Mouse (Mus musculus): ENCODE data around the gene Plekhh1. TPM values are rescaled to one million over a fixed set of nuclear protein-coding genes. Genes with fewer than 3 reads are reported as not detected.
A peak's percentile ranks its signal among the peaks of the same experiment; 100 is the strongest.

Gene Plekhh1
- polyA plus RNA-seq, 1 experiment: 6.8 TPM

DNA sequence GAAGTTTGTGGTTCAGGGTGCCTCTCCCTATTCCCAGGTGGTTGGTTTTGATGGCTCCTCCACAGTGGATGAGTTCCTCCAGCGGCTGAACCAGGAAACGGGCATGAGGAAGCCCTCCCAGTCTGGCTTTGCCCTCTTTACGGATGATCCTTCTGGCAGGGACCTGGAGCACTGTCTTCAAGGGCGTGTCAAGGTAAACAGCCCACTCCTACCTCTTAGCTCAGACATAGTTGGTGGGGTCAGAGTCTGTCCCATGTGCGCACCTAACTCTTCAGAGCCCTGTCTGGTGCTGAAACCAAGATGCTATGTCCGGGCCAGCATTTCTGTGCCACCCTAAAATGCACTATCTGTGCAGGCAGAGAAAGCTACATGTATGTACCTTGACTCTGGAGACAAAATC is 44.4 kb downstream of the Plekhh1 start:
- TF ChIP-seq POLR2A (IDR thresholded peaks at IDR 0.05; ENCODE audit: borderline replicate concordance, extremely low read depth, insufficient read depth, insufficient read length, poor library complexity, severe bottlenecking) (no peak), CTCF (IDR thresholded peaks at IDR 0.05; ENCODE audit: borderline replicate concordance, extremely low read depth, insufficient read depth, insufficient read length) (no peak)
- no peak for DNase-seq (ENCODE audit: low read depth)

DNA sequence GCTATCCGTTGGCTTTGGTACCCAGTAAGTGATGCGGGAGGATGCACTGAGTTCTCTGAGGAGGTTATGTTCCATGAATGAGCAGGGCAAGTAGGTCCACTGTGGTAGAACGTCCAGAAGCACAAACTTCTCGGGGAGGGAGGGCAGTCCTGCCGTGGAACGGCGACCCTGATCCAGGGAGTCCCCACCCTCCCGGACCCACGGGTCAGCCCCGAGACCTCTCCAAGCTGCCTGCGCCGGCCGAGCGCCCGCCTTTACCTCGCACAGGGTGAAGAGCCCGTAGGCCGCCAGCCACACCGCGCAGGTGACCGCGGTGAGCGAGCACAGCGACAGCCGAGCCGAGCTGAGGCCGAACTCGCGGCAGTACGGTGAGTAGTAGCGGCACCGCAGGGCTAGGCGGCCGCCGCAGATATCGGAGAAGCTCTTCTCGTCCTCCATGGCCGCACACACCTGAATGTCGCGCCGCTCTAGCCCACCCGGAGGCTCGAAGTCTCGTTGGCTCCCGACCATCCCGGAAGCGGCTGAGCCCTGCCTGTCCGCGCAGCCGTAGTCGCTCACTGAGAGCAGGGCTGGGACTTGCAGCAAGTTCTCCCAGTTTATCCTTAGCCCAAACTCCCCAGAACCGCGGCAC is 60.3 kb downstream of the Plekhh1 start, which contains the start of gene Pigh:
Gene Pigh (minus strand): TSS at position 470 of the 631 bp plus-strand sequence.
- peak; percentile 98 for DNase-seq (ENCODE audit: low read depth)
- no peak for TF ChIP-seq CTCF (IDR thresholded peaks at IDR 0.05; ENCODE audit: borderline replicate concordance, extremely low read depth, insufficient read depth, insufficient read length)
- peak; percentile 65; the same call in 1 of the 2 replicates for TF ChIP-seq POLR2A (IDR thresholded peaks at IDR 0.05; ENCODE audit: borderline replicate concordance, extremely low read depth, insufficient read depth, insufficient read length, poor library complexity, severe bottlenecking)

DNA sequence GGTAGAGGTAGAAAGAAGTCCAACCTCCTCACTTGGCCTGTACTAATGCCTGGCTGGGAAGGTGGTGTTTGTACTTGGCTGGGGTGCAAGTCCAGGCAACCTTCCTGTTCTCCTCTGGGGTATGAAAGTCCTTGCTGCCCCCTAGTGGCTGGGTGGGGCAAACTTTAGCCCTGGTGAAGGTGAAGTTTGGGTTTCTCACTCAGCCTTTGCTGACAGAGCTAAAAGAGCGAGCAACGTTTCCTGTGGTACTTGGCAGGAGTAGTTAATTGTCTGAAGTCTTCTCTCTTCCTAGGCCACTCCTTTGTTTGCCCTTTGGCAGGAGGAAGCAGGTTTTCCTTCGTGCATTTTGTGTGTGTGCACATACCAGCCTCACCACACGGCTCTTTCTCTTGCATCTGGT is 63.6 kb downstream of the Plekhh1 start:
- TF ChIP-seq POLR2A (IDR thresholded peaks at IDR 0.05; ENCODE audit: borderline replicate concordance, extremely low read depth, insufficient read depth, insufficient read length, poor library complexity, severe bottlenecking): no peak
- TF ChIP-seq CTCF (IDR thresholded peaks at IDR 0.05; ENCODE audit: borderline replicate concordance, extremely low read depth, insufficient read depth, insufficient read length): peak; percentile 45; the same call in 1 of the 2 replicates
- no peak for DNase-seq (ENCODE audit: low read depth)

DNA sequence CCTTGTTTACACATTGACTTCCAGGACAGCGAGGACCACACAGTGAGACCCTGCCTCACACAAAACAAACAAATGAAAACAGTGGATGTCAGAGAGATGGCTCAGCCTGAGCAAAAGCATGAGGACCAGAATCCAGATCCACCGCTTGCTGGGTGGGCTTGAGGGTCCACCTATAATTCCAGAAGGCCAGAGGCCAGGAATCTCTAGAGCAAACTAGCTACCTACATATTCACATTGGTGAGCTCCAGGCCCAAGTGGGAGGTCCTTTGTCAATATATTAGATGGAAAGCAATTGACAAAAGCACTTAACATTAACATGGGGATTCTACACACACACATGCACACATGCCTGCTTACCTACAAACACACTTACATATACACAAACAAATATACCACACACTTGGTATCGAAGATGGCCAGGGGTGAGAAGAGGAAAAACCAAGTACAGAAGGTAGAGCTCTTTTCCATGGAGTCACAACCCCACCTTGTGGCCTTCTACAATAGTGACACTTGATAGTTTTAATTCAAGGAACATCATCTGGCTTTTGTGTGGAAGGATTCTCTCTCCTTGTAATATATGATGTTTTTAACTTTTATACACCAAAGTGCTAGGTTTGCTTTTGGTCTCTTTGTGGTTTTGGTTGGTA is 68.3 kb downstream of the Plekhh1 start:
- TF ChIP-seq POLR2A (IDR thresholded peaks at IDR 0.05; ENCODE audit: borderline replicate concordance, extremely low read depth, insufficient read depth, insufficient read length, poor library complexity, severe bottlenecking) (no peak), CTCF (IDR thresholded peaks at IDR 0.05; ENCODE audit: borderline replicate concordance, extremely low read depth, insufficient read depth, insufficient read length) (peak; percentile 54; the same call in 1 of the 2 replicates)
- peak; percentile 77 for DNase-seq (ENCODE audit: low read depth)

DNA sequence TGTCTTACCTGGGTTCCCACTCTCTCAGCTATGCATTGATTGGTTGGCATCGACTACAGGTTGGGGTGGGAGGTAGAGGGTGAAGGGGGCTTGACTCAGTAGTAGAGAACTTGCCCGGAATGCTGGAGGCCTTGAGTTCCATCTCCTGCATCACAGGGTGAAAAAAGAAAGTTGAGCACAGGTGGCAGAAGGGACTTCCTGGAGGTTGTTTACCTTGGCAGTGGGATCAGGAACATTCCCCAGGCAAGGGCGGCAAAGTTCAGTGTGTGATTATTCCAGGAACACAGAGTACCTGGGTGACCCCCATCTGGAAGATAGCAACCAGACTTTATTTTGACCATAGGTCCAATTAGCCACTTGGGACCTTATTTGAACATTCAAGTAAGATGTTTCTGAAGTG is 74.8 kb downstream of the Plekhh1 start:
- TF ChIP-seq CTCF (IDR thresholded peaks at IDR 0.05; ENCODE audit: borderline replicate concordance, extremely low read depth, insufficient read depth, insufficient read length): no peak
- TF ChIP-seq POLR2A (IDR thresholded peaks at IDR 0.05; ENCODE audit: borderline replicate concordance, extremely low read depth, insufficient read depth, insufficient read length, poor library complexity, severe bottlenecking): no peak
- DNase-seq (ENCODE audit: low read depth): no peak

DNA sequence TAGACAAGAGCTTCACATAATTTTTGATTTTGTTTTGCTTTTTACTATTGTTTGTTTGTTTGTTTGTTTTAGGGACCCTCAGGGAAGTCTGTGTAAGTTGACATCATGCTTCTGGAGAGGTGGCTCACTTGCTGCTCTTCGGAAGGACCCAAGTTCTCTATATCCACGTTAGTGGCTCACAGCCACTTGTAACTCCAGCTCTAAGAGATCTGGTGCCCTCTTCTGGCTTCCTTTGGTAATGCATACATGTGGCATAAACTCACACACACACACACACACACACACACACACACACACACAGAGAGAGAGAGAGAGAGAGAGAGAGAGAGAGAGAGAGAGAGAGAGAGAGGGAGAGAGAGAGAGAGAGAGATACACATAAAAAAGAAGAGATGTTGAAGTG is 75.6 kb downstream of the Plekhh1 start:
- TF ChIP-seq POLR2A (IDR thresholded peaks at IDR 0.05; ENCODE audit: borderline replicate concordance, extremely low read depth, insufficient read depth, insufficient read length, poor library complexity, severe bottlenecking): no peak

DNA sequence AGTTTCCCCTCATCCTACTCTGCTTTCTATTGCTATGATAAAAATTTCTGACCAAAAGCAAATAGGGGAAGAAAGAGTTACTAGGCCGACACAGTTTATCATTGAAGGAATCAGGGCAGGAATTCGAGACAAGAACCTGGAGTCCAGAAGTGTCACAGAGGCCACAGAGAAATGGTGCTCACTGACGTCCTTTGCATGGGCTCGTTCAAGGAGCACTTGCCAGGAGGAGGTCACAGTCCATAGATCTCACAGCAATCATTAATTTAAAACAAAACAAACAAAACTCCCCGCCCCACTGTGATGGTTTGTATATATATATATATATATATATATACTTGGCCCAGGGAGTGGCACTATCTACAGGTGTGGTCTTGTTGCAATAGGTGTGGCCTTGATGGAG is 76.3 kb downstream of the Plekhh1 start:
- DNase-seq (ENCODE audit: low read depth): no peak
- TF ChIP-seq CTCF (IDR thresholded peaks at IDR 0.05; ENCODE audit: borderline replicate concordance, extremely low read depth, insufficient read depth, insufficient read length) (no peak), POLR2A (IDR thresholded peaks at IDR 0.05; ENCODE audit: borderline replicate concordance, extremely low read depth, insufficient read depth, insufficient read length, poor library complexity, severe bottlenecking) (no peak)

More for the DNA sequence above, 75.6 kb downstream of the Plekhh1 start:
- no peak for DNase-seq (ENCODE audit: low read depth)

DNA sequence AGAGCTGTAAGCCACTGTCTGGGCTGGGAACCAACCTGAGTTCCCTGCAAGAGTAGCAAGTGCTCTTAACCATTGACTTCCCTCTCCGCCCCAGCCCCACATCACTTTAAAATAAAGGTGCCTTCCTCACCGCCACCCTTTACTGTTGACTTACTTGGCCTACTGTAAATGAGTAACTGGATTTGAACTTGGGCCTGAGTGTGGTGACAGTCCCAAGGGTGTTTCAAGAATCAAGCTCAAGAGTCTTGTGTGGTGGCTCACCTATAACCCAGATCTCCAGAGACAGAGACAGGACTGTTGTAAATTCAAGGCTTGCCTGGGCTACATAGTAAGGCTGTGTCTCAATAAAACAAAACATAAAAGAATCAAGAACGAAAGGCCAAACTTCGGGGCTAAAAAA is 90.0 kb downstream of the Plekhh1 start:
- TF ChIP-seq POLR2A (IDR thresholded peaks at IDR 0.05; ENCODE audit: borderline replicate concordance, extremely low read depth, insufficient read depth, insufficient read length, poor library complexity, severe bottlenecking) (no peak), CTCF (IDR thresholded peaks at IDR 0.05; ENCODE audit: borderline replicate concordance, extremely low read depth, insufficient read depth, insufficient read length) (no peak)
- DNase-seq (ENCODE audit: low read depth): no peak

DNA sequence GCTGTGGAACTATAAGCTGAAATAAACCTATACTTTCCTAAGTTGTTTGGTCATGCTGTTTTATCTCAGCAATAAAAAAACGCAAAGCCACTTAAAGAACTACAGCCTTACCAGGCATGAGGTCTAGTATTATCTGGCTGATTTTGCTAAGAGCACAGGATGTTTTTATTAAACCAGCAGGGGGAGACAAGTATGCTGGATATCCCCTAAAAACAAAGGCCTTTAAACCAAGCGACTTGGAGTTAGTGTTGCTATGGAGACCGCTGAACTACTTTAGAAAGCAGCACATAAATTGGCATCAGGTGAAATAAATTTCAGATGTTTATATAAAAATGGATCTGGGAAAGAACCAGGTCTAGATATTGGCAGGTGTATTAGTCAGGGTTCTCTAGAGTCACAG is 93.9 kb downstream of the Plekhh1 start:
- peak; percentile 76 for DNase-seq (ENCODE audit: low read depth)
- TF ChIP-seq POLR2A (IDR thresholded peaks at IDR 0.05; ENCODE audit: borderline replicate concordance, extremely low read depth, insufficient read depth, insufficient read length, poor library complexity, severe bottlenecking) (no peak), CTCF (IDR thresholded peaks at IDR 0.05; ENCODE audit: borderline replicate concordance, extremely low read depth, insufficient read depth, insufficient read length) (peak; percentile 21; the same call in 1 of the 2 replicates)

DNA sequence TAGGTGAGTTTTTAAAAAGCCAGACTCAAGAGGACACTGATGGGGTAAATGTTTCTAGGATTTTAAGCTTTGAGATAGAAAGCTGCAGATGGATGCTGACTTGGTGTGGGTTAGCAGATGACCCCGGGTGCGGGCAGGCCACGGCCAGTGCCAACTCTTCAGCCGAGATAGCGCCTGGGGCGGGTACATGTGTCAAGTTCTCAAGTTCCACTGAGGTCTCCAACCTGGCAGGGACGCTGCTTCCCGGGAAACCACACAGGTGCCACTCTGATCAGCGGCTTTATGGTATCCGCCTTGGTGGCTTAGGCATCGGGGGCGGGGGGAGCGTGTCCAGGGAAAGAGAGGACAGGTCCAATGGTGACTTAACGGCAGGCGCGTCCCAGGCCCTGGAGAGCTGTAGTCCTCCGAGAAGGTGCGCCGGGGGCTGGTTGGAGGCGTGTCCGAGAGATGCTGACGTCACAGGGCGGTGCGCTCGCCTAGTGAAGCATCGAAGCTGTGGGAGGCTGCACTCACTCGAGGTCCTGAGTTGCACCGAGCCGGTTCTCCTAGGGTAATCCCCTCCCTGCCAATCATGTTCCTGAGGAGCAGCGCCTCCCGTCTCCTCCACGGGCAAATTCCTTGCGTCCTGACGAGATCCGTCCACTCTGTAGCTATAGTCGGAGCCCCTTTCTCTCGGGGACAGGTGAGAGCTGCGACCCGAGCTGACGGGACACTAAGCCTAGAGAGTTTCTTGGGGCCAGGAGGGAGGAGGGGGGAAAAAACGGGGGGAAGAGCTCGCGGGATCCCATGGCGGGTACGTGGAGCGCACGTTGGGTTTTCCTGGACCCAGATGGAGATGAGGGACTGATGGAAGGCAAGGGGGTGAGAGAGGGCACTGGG is 101.6 kb downstream of the Plekhh1 start, which contains the start of gene Arg2:
Gene Arg2 (plus strand): TSS at position 479 of the 879 bp plus-strand sequence.
- peak; percentile 90 for DNase-seq (ENCODE audit: low read depth)
- TF ChIP-seq CTCF (IDR thresholded peaks at IDR 0.05; ENCODE audit: borderline replicate concordance, extremely low read depth, insufficient read depth, insufficient read length): no peak
- no peak; the same call in 1 of the 2 replicates for TF ChIP-seq POLR2A (IDR thresholded peaks at IDR 0.05; ENCODE audit: borderline replicate concordance, extremely low read depth, insufficient read depth, insufficient read length, poor library complexity, severe bottlenecking)

Other genes starting within 250 kb of the Plekhh1 start
- gene Atp6v1d, start 167.5 kb upstream of the Plekhh1 start, polyA plus RNA-seq (2012; rRNA removed): 75.5 and 78.7 TPM in 2 replicates
- 48.4 and 50.7 TPM in 2 replicates for gene Eif2s1, start 167.3 kb upstream of the Plekhh1 start, polyA plus RNA-seq (2012; rRNA removed)
- 0.53 and 0.62 TPM in 2 replicates for gene Plek2, start 122.2 kb upstream of the Plekhh1 start, polyA plus RNA-seq (2012; rRNA removed)
- 72.6 and 93.2 TPM in 2 replicates for gene Tmem229b, start 21.5 kb upstream of the Plekhh1 start, polyA plus RNA-seq (2012; rRNA removed)
- 12.8 and 15.7 TPM in 2 replicates for gene Pigh, start 60.5 kb downstream of the Plekhh1 start, polyA plus RNA-seq (2012; rRNA removed)
- gene Arg2, start 101.6 kb downstream of the Plekhh1 start, polyA plus RNA-seq (2012; rRNA removed): 16.2 and 18.0 TPM in 2 replicates
- gene Vti1b, start 143.5 kb downstream of the Plekhh1 start, polyA plus RNA-seq (2012; rRNA removed): 68.0 and 77.7 TPM in 2 replicates
- 24.3 and 25.9 TPM in 2 replicates for gene Rdh11, start 163.1 kb downstream of the Plekhh1 start, polyA plus RNA-seq (2012; rRNA removed)
- 1.1 and 1.8 TPM in 2 replicates for gene Rdh12, start 179.8 kb downstream of the Plekhh1 start, polyA plus RNA-seq (2012; rRNA removed)

Data from brain, embryonic 14.5 days (tissue).